Mouse (Mus musculus): Measurements from ENCODE around the gene Rngtt.

DNA sequence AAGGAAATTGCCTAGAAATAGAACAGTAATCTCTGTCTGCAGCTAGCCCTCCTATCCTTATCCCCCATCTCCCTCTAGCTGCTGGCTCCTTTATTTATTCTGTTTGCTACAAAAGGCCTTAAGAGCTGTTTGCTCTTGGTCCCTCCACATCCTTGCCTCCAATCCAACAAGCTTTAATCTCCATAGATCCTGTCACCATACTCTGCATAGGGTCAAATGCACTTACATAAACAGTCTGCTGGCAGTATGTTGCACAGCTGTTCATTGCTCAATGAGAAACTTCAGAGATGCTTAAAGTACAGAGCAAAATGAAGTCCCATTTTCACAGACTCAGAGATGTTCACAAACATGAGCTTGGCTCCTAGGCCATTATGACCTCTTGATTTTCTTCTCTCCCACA is 196.5 kb downstream of the Rngtt start:
- TF ChIP-seq CHD2 (IDR thresholded peaks at IDR 0.05; ENCODE audit: low read depth, low read length) = no peak
- TF ChIP-seq HCFC1 (IDR thresholded peaks at IDR 0.05; ENCODE audit: borderline replicate concordance, insufficient read depth, low read length) = no peak
- TF ChIP-seq ZNF384 (IDR thresholded peaks at IDR 0.05; ENCODE audit: low read depth, low read length) = no peak
